Mouse (Mus musculus): Measurements from ENCODE around the gene Cnga2.

Gene Cnga2

DNA sequence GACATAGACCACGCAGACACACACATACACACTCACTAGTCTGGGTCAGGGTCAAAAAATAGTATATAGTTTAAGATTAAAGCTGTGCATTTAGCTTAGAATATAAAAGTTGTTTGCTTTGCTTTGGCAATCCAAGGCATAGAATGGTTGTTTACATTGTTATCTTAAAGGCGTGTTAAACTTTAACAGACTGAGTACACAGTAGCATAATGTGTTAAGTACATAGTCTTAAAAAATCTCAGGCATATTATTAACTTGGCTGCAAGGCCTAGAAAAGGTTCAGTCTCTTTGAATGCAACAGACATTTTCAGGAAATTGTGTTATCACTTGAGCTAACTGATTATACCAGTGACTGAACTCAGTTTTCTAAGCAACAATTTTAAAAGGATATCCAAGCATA is 56.3 kb downstream of the Cnga2 start:
- in situ Hi-C loops (cut with MseI, MboI), result no loop called here

Measured in mouse trophoblast stem cell (cell line).